Mouse (Mus musculus): ENCODE measurements at regions not wholly inside any gene's neighbourhood (a gene's known extent, or its start where the extent isn't known, plus 50 kb on each side); places are given as distances from the start of the nearest gene placed in this dataset.

- DNase-seq (ENCODE audit: low read depth, low spot score): no peak
- 93% methylated on average over 3 of the region's 3 CpGs for WGBS
Observed at GRCm38 (mm10) chr2:133481785-133482184, 70.2 kb upstream of the Bmp2 start.

DNA sequence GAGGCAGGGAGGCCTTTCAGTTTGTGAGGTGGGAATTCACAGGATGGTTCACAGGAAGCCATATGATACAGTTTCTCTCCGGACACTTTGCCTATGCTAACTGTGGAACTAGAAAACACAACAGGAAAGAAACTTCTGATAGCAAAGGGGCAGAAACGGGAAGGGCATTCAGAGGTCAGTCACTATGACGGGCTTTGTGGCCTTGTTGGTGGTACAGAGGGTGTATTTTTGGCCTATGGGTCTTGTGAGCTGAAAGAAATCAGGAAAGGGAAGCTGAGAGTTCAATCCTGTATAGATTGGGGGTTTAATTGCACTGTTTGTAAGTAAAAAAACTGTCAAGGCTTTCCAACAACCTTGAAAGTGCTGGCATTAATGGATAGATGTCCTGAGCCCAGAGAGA, 56.5 kb upstream of the Bmp2 start:
- DNase-seq (ENCODE audit: low read depth, low spot score): no peak
- WGBS: 71% methylated on average over 3 of the region's 3 CpGs

- no peak for DNase-seq (ENCODE audit: low read depth, low spot score)
Observed at GRCm38 (mm10) chr2:133496389-133496788, 55.6 kb upstream of the Bmp2 start.

DNA sequence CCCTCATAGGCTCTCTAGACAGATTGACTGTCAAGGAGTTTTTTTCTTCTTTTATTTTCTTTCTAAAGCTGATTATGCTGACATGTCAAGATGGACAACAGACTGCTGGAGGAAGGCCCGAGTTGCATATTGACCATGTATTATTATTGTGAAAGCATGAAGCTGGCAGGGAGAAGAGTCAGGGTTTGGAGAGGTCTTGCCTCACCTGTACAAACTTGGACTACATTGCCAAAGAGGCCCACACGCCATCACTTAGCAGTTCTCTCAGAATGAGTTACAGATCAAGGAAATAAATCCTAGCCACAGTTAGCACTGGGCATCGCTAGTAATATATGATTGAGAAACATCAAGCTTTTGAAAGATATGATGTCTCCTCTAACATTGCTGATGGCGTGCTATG, 54.9 kb upstream of the Bmp2 start:
- WGBS: 83% methylated on average over 4 of the region's 4 CpGs
- DNase-seq (ENCODE audit: low read depth, low spot score): no peak

GRCm38 (mm10) chr2:133497541-133498185, 54.3 kb upstream of the Bmp2 start:
- WGBS: 50% methylated on average over 8 of the region's 8 CpGs

DNA sequence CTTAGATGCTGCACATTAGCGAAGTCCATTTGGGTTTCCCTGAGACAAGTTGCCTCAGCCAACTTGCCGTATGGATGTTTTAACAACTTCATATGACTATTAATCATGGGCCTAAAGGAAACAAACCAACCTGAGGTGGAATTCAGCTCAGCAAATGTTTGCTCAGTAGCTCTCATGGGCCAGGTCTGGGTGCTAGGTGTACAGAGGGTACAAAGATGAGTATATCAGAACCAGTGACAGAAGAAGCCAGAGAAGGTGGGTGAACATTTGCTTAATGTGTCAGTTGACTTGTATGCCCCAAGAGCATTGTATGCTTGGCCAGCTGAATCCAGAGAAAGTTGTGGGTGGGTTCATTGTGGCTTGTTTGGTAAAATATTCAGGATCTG, 53.8 kb upstream of the Bmp2 start:
- no peak for DNase-seq (ENCODE audit: low read depth, low spot score)
- 43% methylated on average over 2 of the region's 2 CpGs for WGBS

More at GRCm38 (mm10) chr2:133497541-133498185, 54.3 kb upstream of the Bmp2 start:
- DNase-seq (ENCODE audit: low read depth, low spot score): no peak

DNA sequence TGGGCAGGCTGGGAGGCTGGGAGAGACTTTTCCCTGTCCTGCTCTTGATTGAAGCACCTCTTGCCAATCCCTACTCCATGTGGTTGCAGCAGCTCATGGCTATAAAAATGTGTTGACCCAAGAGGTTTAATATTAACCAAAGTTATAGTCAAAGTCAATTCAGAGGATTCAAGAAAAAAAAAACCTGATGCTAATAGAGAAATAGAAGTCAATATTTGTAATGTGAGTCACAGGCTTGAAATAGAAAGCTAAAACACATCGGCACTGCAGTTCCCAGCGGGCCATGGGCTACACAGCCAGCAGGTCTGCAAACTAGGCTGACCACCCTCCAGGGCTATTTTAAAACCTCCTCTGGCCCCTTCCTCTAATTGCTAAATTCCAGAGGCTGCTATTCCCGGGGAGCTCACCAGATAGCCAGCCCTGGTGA, 53.2 kb upstream of the Bmp2 start:
- DNase-seq (ENCODE audit: low read depth, low spot score): no peak

GRCm38 (mm10) chr2:133499904-133500303, 52.1 kb upstream of the Bmp2 start:
- DNase-seq (ENCODE audit: low read depth, low spot score): no peak
- 26% methylated on average over 3 of the region's 3 CpGs for WGBS

More for the DNA sequence above, 53.2 kb upstream of the Bmp2 start:
- 21% methylated on average over 3 of the region's 3 CpGs for WGBS

Measured in large intestine, adult 2 months (tissue).